Mouse (Mus musculus): ENCODE data around the gene Zdhhc21. TPM values are rescaled to one million over a fixed set of nuclear protein-coding genes. Genes with fewer than 3 reads are reported as not detected.

The Zdhhc21 gene
- polyA plus RNA-seq, 1 experiment from 2014 or later = 12.2 TPM

DNA sequence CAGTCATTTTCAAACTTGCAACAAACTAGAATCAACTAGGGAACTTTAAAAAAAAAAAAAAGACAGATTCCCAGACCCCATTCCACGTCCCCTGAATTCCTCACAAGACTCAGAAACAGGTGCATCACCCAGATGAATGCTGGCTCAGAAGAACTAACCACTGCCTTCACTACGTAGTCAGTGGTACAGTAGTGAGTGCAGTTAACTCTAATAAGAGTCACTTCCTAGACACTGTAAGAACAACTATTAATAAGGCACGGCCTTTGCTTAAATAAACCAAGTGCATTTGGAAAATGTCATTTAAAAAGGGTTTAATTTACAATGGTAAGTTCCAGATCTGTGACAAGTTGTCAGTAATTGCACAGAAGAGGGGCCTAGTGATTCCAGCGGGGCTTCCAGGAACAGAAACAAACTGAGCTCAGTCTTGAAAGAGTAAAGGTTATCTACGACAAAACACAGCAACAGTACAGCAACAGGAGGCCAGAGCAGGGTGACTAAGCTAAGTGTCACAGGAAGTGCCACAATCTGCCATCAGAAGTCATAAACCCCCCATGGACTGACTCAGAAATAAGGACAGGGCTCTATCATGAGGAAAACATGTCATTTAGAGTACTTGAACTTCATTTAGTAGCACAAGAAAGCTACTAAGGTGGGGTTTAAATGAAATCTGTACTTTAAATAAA is 11.1 kb downstream of the Zdhhc21 start:
- H3K27ac ChIP-seq (ENCODE audit: low read length) = no peak overlapping the region
- WGBS = 50% methylated on average over 5 of the region's 5 CpGs
- H3K36me3 ChIP-seq (ENCODE audit: insufficient read depth, low read length) = peaks cover 3% of the 10 kb centered on the region; the same call in 1 of the 2 replicates
- 0 out of 2 replicates have a peak, but pooled peaks cover 7% of the 10 kb centered on the region for H3K4me1 ChIP-seq (ENCODE audit: insufficient read depth, low read length)
- H3K9ac ChIP-seq (replicated peaks; ENCODE audit: low read length) = no peak overlapping the region
- no peak overlapping the region for H3K4me3 ChIP-seq (ENCODE audit: low read length)
- H3K4me2 ChIP-seq (replicated peaks; ENCODE audit: low read depth, low read length) = no peak overlapping the region
- no peaks in the 10 kb centered on the region for H3K27me3 ChIP-seq (ENCODE audit: insufficient read depth, low read length)
- no peak for ATAC-seq (ENCODE audit: low FRiP score, low TSS enrichment)
- H3K9me3 ChIP-seq (ENCODE audit: low read length) = no peaks in the 10 kb centered on the region

DNA sequence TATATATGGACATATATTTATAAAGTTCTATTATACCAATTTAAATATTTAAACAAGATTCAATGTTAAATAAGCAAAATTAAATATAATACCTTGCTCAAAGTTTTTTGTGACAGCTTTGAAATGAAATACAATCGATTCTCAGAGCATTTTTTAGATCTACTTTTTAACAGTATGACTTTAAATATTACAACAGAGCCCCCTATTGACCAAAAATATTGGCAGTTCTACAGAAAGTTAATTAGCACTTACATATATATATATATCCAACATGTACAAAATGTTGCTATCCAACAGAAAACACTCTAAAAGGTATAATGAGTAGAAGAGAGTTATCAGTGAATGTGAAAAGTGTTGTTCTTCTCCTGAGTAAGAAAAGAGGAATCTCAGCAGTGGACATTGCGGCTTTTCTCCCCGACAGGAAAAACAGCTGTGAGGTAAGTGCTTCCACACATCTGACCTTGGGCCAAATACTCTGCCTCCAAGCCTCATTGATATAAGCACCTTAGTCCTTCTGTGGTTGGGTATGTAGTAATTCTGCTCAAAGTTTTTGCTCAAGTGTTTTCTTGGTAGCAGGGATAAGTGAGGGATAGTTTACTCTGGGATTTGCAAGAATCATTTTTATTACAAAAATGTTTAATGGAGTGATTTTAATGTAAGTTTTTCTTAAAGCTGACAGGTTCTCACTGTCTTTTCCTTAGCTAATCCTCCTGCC is 22.1 kb downstream of the Zdhhc21 start:
- 77% methylated on average over 3 of the region's 3 CpGs for WGBS
- H3K9me3 ChIP-seq (ENCODE audit: low read length) = no peaks in the 10 kb centered on the region
- ATAC-seq (ENCODE audit: low FRiP score, low TSS enrichment) = no peak
- H3K27me3 ChIP-seq (ENCODE audit: insufficient read depth, low read length) = no peaks in the 10 kb centered on the region
- H3K36me3 ChIP-seq (ENCODE audit: insufficient read depth, low read length) = peaks cover 6% of the 10 kb centered on the region; the same call in 1 of the 2 replicates
- no peak overlapping the region for H3K27ac ChIP-seq (ENCODE audit: low read length)
- H3K4me3 ChIP-seq (ENCODE audit: low read length) = no peak overlapping the region
- H3K4me2 ChIP-seq (replicated peaks; ENCODE audit: low read depth, low read length) = no peak overlapping the region
- H3K4me1 ChIP-seq (ENCODE audit: insufficient read depth, low read length) = no peaks in the 10 kb centered on the region
- no peak overlapping the region for H3K9ac ChIP-seq (replicated peaks; ENCODE audit: low read length)

DNA sequence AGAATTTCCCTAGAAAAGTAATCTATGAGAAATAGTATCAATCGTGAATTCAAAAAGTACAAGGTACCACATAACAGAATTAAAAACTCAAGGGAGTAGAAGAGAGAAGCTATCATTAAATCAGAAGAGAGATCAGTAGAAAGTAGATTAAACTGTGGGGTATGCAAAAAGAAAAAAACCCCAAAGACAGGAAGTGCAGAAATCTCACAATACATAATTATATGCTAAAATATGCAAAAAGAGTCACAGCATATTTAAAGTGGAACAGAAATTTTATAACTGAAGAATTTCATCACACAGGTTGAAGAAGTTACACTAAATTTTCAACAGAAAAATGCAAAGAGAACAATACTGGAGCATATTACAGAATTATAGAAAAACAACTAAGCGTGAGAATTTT is 28.6 kb downstream of the Zdhhc21 start:
- WGBS = 97% methylated on average over 2 of the region's 2 CpGs
- no peaks in the 10 kb centered on the region for H3K9me3 ChIP-seq (ENCODE audit: low read length)
- no peak for ATAC-seq (ENCODE audit: low FRiP score, low TSS enrichment)
- no peak overlapping the region for H3K4me2 ChIP-seq (replicated peaks; ENCODE audit: low read depth, low read length)
- H3K4me1 ChIP-seq (ENCODE audit: insufficient read depth, low read length) = no peaks in the 10 kb centered on the region
- H3K27ac ChIP-seq (ENCODE audit: low read length) = no peak overlapping the region
- H3K9ac ChIP-seq (replicated peaks; ENCODE audit: low read length) = no peak overlapping the region
- peaks cover 6% of the 10 kb centered on the region; the same call in 1 of the 2 replicates for H3K36me3 ChIP-seq (ENCODE audit: insufficient read depth, low read length)
- H3K27me3 ChIP-seq (ENCODE audit: insufficient read depth, low read length) = no peaks in the 10 kb centered on the region
- no peak overlapping the region for H3K4me3 ChIP-seq (ENCODE audit: low read length)

DNA sequence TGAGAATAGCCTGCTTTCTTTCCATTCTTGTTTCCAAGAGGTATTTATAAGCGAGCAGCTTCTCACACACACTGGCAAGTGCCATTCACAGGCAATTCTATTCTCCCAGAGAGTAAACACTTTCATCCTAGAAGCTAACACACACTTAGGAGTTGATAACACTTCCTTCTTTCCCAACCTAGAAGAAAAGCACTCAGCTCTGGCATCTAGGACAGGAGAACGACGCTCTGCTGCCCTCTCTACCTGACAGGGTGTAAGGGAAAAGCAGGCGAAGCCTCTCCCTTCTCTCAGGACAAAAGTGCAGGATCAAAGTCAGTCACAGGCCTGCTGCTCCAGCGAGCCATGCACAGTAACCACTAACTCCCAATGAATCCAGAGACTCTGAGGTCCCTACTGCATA is 30.3 kb downstream of the Zdhhc21 start:
- Histone ChIP-seq H3K36me3 (ENCODE audit: insufficient read depth, low read length) (0 out of 2 replicates have a peak, but pooled peaks cover 3% of the 10 kb centered on the region), H3K9me3 (ENCODE audit: low read length) (no peaks in the 10 kb centered on the region), H3K4me1 (ENCODE audit: insufficient read depth, low read length) (no peaks in the 10 kb centered on the region), H3K4me3 (ENCODE audit: low read length) (no peak overlapping the region), H3K27ac (ENCODE audit: low read length) (no peak overlapping the region), H3K27me3 (ENCODE audit: insufficient read depth, low read length) (no peaks in the 10 kb centered on the region), H3K4me2 (replicated peaks; ENCODE audit: low read depth, low read length) (no peak overlapping the region), H3K9ac (replicated peaks; ENCODE audit: low read length) (no peak overlapping the region)
- WGBS = 54% methylated on average over 5 of the region's 5 CpGs
- ATAC-seq (ENCODE audit: low FRiP score, low TSS enrichment) = no peak

DNA sequence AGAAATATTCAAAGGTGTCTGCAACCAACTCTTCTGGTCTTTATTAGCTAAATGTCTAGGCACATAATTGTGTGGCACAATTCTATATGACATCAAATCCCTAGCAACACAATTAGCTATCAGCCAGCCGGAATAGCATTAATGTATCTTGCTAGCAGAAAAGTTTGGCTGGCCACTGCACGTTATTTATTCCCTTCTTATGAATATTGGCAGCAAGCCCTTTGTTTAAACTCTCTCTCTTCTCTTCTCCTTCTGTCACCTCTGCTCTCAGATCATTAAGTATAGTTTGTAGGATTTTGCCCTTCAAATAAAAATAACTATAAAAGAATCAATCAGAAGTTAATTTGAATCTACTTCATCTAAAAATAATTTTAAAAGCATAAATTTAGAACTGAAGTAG is 32.8 kb downstream of the Zdhhc21 start:
- Histone ChIP-seq H3K27me3 (ENCODE audit: insufficient read depth, low read length) (no peaks in the 10 kb centered on the region), H3K4me3 (ENCODE audit: low read length) (no peak overlapping the region)

DNA sequence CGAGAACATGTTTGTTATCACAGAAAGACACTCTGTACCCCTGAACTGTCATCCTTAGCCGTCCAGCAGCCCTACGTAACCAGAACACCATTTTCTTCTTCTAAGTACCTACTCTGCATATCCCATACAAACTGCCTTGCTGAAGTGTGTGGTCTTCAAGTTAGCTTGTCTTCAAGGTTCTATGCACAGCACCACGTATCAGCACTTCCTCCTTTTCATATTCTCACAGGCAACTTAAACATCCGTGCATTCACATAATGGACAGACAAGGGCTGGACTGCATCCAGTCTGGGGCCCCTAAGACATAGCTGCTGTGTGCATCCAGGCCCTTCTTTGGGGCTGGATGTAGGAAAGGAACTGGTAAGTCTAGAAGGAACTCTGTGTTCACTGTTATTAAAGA is 41.9 kb downstream of the Zdhhc21 start:
- no peak overlapping the region for H3K4me2 ChIP-seq (replicated peaks; ENCODE audit: low read depth, low read length)
- H3K4me1 ChIP-seq (ENCODE audit: insufficient read depth, low read length) = no peaks in the 10 kb centered on the region
- H3K27ac ChIP-seq (ENCODE audit: low read length) = no peak overlapping the region
- no peak overlapping the region for H3K4me3 ChIP-seq (ENCODE audit: low read length)
- no peaks in the 10 kb centered on the region for H3K27me3 ChIP-seq (ENCODE audit: insufficient read depth, low read length)
- WGBS = 80% methylated on average over 5 of the region's 5 CpGs
- no peaks in the 10 kb centered on the region for H3K36me3 ChIP-seq (ENCODE audit: insufficient read depth, low read length)
- no peak for ATAC-seq (ENCODE audit: low FRiP score, low TSS enrichment)
- H3K9me3 ChIP-seq (ENCODE audit: low read length) = no peaks in the 10 kb centered on the region
- H3K9ac ChIP-seq (replicated peaks; ENCODE audit: low read length) = no peak overlapping the region

More for the DNA sequence above, 32.8 kb downstream of the Zdhhc21 start:
- 0 out of 2 replicates have a peak, but pooled peaks cover 3% of the 10 kb centered on the region for H3K36me3 ChIP-seq (ENCODE audit: insufficient read depth, low read length)
- WGBS = 51% methylated on average over 2 of the region's 2 CpGs
- H3K9me3 ChIP-seq (ENCODE audit: low read length) = no peaks in the 10 kb centered on the region
- H3K9ac ChIP-seq (replicated peaks; ENCODE audit: low read length) = no peak overlapping the region
- H3K27ac ChIP-seq (ENCODE audit: low read length) = no peak overlapping the region
- H3K4me2 ChIP-seq (replicated peaks; ENCODE audit: low read depth, low read length) = no peak overlapping the region
- no peak for ATAC-seq (ENCODE audit: low FRiP score, low TSS enrichment)
- H3K4me1 ChIP-seq (ENCODE audit: insufficient read depth, low read length) = no peaks in the 10 kb centered on the region

DNA sequence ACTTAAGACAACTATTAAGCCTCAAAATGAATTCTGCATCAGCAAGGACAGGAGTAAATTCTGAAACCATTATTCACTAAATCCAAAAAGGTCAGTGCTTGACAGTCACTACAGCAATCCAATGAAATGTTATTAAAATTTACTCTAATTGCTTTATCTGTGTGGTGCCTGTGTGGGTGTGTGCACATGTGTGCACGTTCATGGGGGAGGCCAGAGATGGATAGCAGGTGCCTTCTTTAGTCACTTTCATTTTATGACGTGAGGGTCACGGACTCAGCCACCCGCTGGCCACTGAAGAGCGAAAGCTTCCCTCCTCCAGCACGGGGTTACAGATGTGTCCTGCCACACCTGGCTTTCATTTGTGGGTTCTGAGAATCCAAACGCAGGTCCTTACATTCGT is 43.4 kb downstream of the Zdhhc21 start:
- Histone ChIP-seq H3K27ac (ENCODE audit: low read length) (no peak overlapping the region), H3K4me3 (ENCODE audit: low read length) (no peak overlapping the region), H3K27me3 (ENCODE audit: insufficient read depth, low read length) (no peaks in the 10 kb centered on the region), H3K4me2 (replicated peaks; ENCODE audit: low read depth, low read length) (no peak overlapping the region), H3K9ac (replicated peaks; ENCODE audit: low read length) (no peak overlapping the region), H3K4me1 (ENCODE audit: insufficient read depth, low read length) (no peaks in the 10 kb centered on the region), H3K36me3 (ENCODE audit: insufficient read depth, low read length) (no peaks in the 10 kb centered on the region), H3K9me3 (ENCODE audit: low read length) (no peaks in the 10 kb centered on the region)
- no peak for ATAC-seq (ENCODE audit: low FRiP score, low TSS enrichment)
- 54% methylated on average over 8 of the region's 8 CpGs for WGBS

DNA sequence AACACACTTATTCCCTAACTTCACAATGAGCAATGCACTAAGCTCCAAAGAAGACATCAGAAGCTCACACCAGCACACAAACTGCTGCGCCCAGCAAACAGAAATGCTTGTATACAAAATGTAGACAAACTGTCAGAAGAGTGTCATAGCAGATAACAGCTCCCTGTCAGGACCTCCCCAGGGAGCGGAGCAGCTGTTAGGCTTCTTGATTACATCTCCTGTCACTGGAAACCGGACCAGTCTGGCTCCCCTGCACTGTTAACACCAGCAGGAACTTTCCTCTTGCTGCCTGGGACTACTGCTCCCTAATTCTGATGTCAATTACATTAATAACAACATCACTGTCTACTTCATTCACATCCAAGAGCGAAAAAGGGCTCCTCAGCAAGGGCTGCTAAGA is 44.5 kb downstream of the Zdhhc21 start:
- ATAC-seq (ENCODE audit: low FRiP score, low TSS enrichment) = no peak
- Histone ChIP-seq H3K27me3 (ENCODE audit: insufficient read depth, low read length) (no peaks in the 10 kb centered on the region), H3K36me3 (ENCODE audit: insufficient read depth, low read length) (no peaks in the 10 kb centered on the region), H3K9ac (replicated peaks; ENCODE audit: low read length) (no peak overlapping the region), H3K4me1 (ENCODE audit: insufficient read depth, low read length) (no peaks in the 10 kb centered on the region), H3K4me3 (ENCODE audit: low read length) (no peak overlapping the region), H3K9me3 (ENCODE audit: low read length) (no peaks in the 10 kb centered on the region), H3K4me2 (replicated peaks; ENCODE audit: low read depth, low read length) (no peak overlapping the region), H3K27ac (ENCODE audit: low read length) (no peak overlapping the region)
- 46% methylated on average over 4 of the region's 4 CpGs for WGBS

DNA sequence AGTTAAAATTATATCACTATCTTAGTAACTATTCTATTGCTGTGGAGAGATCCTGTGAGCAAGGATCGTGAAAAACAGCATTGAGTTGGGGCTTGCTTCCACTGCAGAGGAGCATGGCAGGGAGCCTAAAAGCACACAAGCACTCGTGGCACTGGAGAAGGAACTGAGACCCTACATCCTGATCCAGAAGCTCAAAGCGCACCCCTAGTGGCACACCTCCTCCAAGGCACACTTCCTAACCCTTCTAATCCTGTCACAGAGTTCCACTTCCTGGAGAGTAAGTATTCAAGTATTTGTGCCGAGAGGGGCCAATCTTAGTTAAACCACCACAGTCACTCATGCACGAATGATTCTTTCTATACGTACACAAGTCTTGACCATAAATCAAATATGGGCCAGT is 46.4 kb downstream of the Zdhhc21 start:
- H3K36me3 ChIP-seq (ENCODE audit: insufficient read depth, low read length) = no peaks in the 10 kb centered on the region
- no peak overlapping the region for H3K9ac ChIP-seq (replicated peaks; ENCODE audit: low read length)
- H3K27me3 ChIP-seq (ENCODE audit: insufficient read depth, low read length) = no peaks in the 10 kb centered on the region
- H3K27ac ChIP-seq (ENCODE audit: low read length) = no peak overlapping the region
- H3K4me2 ChIP-seq (replicated peaks; ENCODE audit: low read depth, low read length) = no peak overlapping the region
- no peaks in the 10 kb centered on the region for H3K4me1 ChIP-seq (ENCODE audit: insufficient read depth, low read length)
- no peaks in the 10 kb centered on the region for H3K9me3 ChIP-seq (ENCODE audit: low read length)
- H3K4me3 ChIP-seq (ENCODE audit: low read length) = no peak overlapping the region
- WGBS = 67% methylated on average over 6 of the region's 6 CpGs
- no peak for ATAC-seq (ENCODE audit: low FRiP score, low TSS enrichment)

DNA sequence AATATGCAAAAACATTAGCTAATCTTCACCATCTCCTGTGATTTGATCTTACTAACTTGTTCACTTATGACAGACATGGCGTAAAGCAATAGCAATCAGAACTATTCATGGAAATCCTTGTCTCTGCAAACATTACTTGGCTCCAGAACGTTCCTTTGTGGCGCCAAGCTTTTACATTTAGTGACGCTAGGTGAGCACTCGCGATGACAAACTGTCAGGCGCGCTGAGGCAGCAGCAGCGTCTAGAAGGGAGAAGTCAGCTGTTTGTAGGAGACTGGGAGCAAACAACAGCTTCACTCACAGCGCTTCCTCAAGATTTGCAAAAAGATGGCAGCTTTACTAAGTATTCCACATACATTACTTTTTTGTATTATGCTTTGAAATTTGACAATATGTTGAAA is 51.9 kb downstream of the Zdhhc21 start:
- Histone ChIP-seq H3K27me3 (ENCODE audit: insufficient read depth, low read length) (no peaks in the 10 kb centered on the region), H3K9me3 (ENCODE audit: low read length) (no peaks in the 10 kb centered on the region), H3K9ac (replicated peaks; ENCODE audit: low read length) (no peak overlapping the region), H3K4me1 (ENCODE audit: insufficient read depth, low read length) (no peaks in the 10 kb centered on the region), H3K4me2 (replicated peaks; ENCODE audit: low read depth, low read length) (no peak overlapping the region), H3K4me3 (ENCODE audit: low read length) (no peak overlapping the region), H3K36me3 (ENCODE audit: insufficient read depth, low read length) (peaks cover 3% of the 10 kb centered on the region; the same call in 1 of the 2 replicates), H3K27ac (ENCODE audit: low read length) (no peak overlapping the region)
- ATAC-seq (ENCODE audit: low FRiP score, low TSS enrichment) = no peak
- WGBS = 90% methylated on average over 10 of the region's 10 CpGs

Data from kidney, embryonic 16.5 days (tissue).